Mouse (Mus musculus): ENCODE measurements around the gene Dennd1a. TPM values are rescaled to one million over a fixed set of nuclear protein-coding genes. Genes with fewer than 3 reads are reported as not detected.

Gene Dennd1a
- total and polyA plus RNA-seq, 2 experiments: 13.0 to 14.5 TPM

- no peaks in the 10 kb centered on the region for H3K27me3 ChIP-seq (ENCODE audit: control insufficient read depth, insufficient read depth, low read length)
- no peak for TF ChIP-seq CTCF (IDR thresholded peaks at IDR 0.05; ENCODE audit: low read depth, low read length)
- no peak for TF ChIP-seq POLR2A (IDR thresholded peaks at IDR 0.05; ENCODE audit: extremely low read depth, insufficient read depth, low read length)
- no peak overlapping the region for H3K4me3 ChIP-seq (ENCODE audit: insufficient read depth, low read depth, low read length)
- no peak overlapping the region for H3K27ac ChIP-seq (replicated peaks; ENCODE audit: insufficient read depth, low read depth, low read length)
- 67% methylated on average over 3 of the region's 3 CpGs for WGBS
- H3K4me1 ChIP-seq (ENCODE audit: control insufficient read depth, insufficient read depth, low read length): no peaks in the 10 kb centered on the region
- peaks cover 8% of the 10 kb centered on the region for H3K36me3 ChIP-seq (ENCODE audit: control insufficient read depth, insufficient read depth, low read length)
- DNase-seq (ENCODE audit: extremely low read depth, low read depth, low spot score): peak; percentile 48
- no peaks in the 10 kb centered on the region for H3K79me2 ChIP-seq (ENCODE audit: control insufficient read depth, insufficient read depth, low read length)
- no peak overlapping the region for H3K9ac ChIP-seq (ENCODE audit: low read depth, low read length)
These were observed 160.8 kb downstream of the Dennd1a start for GRCm38 (mm10) chr2:38126383-38126732.

GRCm38 (mm10) chr2:38125671-38126382 is 161.4 kb downstream of the Dennd1a start:
- H3K4me3 ChIP-seq (ENCODE audit: insufficient read depth, low read depth, low read length): no peak overlapping the region
- H3K4me1 ChIP-seq (ENCODE audit: control insufficient read depth, insufficient read depth, low read length): no peaks in the 10 kb centered on the region
- H3K27me3 ChIP-seq (ENCODE audit: control insufficient read depth, insufficient read depth, low read length): no peaks in the 10 kb centered on the region
- 88% methylated on average over 5 of the region's 5 CpGs for WGBS
- no peak overlapping the region for H3K9ac ChIP-seq (ENCODE audit: low read depth, low read length)
- TF ChIP-seq POLR2A (IDR thresholded peaks at IDR 0.05; ENCODE audit: extremely low read depth, insufficient read depth, low read length): no peak
- no peak for DNase-seq (ENCODE audit: extremely low read depth, low read depth, low spot score)
- H3K79me2 ChIP-seq (ENCODE audit: control insufficient read depth, insufficient read depth, low read length): no peaks in the 10 kb centered on the region; the same call in 1 of the 2 replicates
- peaks cover 8% of the 10 kb centered on the region for H3K36me3 ChIP-seq (ENCODE audit: control insufficient read depth, insufficient read depth, low read length)
- peak overlapping the region; percentile 39; the same call in 1 of the 2 replicates for H3K27ac ChIP-seq (replicated peaks; ENCODE audit: insufficient read depth, low read depth, low read length)

- H3K27me3 ChIP-seq (ENCODE audit: control insufficient read depth, insufficient read depth, low read length): no peaks in the 10 kb centered on the region
- H3K4me1 ChIP-seq (ENCODE audit: control insufficient read depth, insufficient read depth, low read length): no peaks in the 10 kb centered on the region
- no peak overlapping the region for H3K27ac ChIP-seq (replicated peaks; ENCODE audit: insufficient read depth, low read depth, low read length)
- no peak overlapping the region for H3K4me3 ChIP-seq (ENCODE audit: insufficient read depth, low read depth, low read length)
- H3K9ac ChIP-seq (ENCODE audit: low read depth, low read length): no peak overlapping the region
- peaks cover 8% of the 10 kb centered on the region for H3K36me3 ChIP-seq (ENCODE audit: control insufficient read depth, insufficient read depth, low read length)
- TF ChIP-seq CTCF (IDR thresholded peaks at IDR 0.05; ENCODE audit: low read depth, low read length): no peak
- no peak for TF ChIP-seq POLR2A (IDR thresholded peaks at IDR 0.05; ENCODE audit: extremely low read depth, insufficient read depth, low read length)
- no peaks in the 10 kb centered on the region; the same call in 1 of the 2 replicates for H3K79me2 ChIP-seq (ENCODE audit: control insufficient read depth, insufficient read depth, low read length)
- DNase-seq (ENCODE audit: extremely low read depth, low read depth, low spot score): no peak
- WGBS: 97% methylated on average over 1 of the region's 1 CpGs
These were observed 162.5 kb downstream of the Dennd1a start for GRCm38 (mm10) chr2:38124727-38125126.

- H3K9ac ChIP-seq (ENCODE audit: low read depth, low read length): no peak overlapping the region
- H3K79me2 ChIP-seq (ENCODE audit: control insufficient read depth, insufficient read depth, low read length): no peaks in the 10 kb centered on the region
- TF ChIP-seq POLR2A (IDR thresholded peaks at IDR 0.05; ENCODE audit: extremely low read depth, insufficient read depth, low read length) (no peak), CTCF (IDR thresholded peaks at IDR 0.05; ENCODE audit: low read depth, low read length) (no peak)
- H3K36me3 ChIP-seq (ENCODE audit: control insufficient read depth, insufficient read depth, low read length): no peaks in the 10 kb centered on the region
- no peak overlapping the region for H3K4me3 ChIP-seq (ENCODE audit: insufficient read depth, low read depth, low read length)
- no peaks in the 10 kb centered on the region for H3K27me3 ChIP-seq (ENCODE audit: control insufficient read depth, insufficient read depth, low read length)
- peaks cover 2% of the 10 kb centered on the region; the same call in 1 of the 2 replicates for H3K4me1 ChIP-seq (ENCODE audit: control insufficient read depth, insufficient read depth, low read length)
- 87% methylated on average over 2 of the region's 2 CpGs for WGBS
- DNase-seq (ENCODE audit: extremely low read depth, low read depth, low spot score): no peak
- no peak overlapping the region for H3K27ac ChIP-seq (replicated peaks; ENCODE audit: insufficient read depth, low read depth, low read length)
These were observed 172.2 kb downstream of the Dennd1a start for GRCm38 (mm10) chr2:38115000-38115399.

- TF ChIP-seq CTCF (IDR thresholded peaks at IDR 0.05; ENCODE audit: low read depth, low read length) (no peak), POLR2A (IDR thresholded peaks at IDR 0.05; ENCODE audit: extremely low read depth, insufficient read depth, low read length) (no peak)
- Histone ChIP-seq H3K79me2 (ENCODE audit: control insufficient read depth, insufficient read depth, low read length) (no peaks in the 10 kb centered on the region), H3K36me3 (ENCODE audit: control insufficient read depth, insufficient read depth, low read length) (no peaks in the 10 kb centered on the region), H3K4me1 (ENCODE audit: control insufficient read depth, insufficient read depth, low read length) (peaks cover 4% of the 10 kb centered on the region; the same call in 1 of the 2 replicates), H3K9ac (ENCODE audit: low read depth, low read length) (no peak overlapping the region), H3K27ac (replicated peaks; ENCODE audit: insufficient read depth, low read depth, low read length) (0 out of 2 replicates have a peak overlapping the region, but pooled peaks have one; percentile 17), H3K4me3 (ENCODE audit: insufficient read depth, low read depth, low read length) (no peak overlapping the region), H3K27me3 (ENCODE audit: control insufficient read depth, insufficient read depth, low read length) (no peaks in the 10 kb centered on the region)
- WGBS: 64% methylated on average over 5 of the region's 5 CpGs
- DNase-seq (ENCODE audit: extremely low read depth, low read depth, low spot score): peak; percentile 65
These were observed 175.4 kb downstream of the Dennd1a start for GRCm38 (mm10) chr2:38111655-38112351.

- Histone ChIP-seq H3K27me3 (ENCODE audit: control insufficient read depth, insufficient read depth, low read length) (no peaks in the 10 kb centered on the region), H3K9ac (ENCODE audit: low read depth, low read length) (no peak overlapping the region), H3K36me3 (ENCODE audit: control insufficient read depth, insufficient read depth, low read length) (no peaks in the 10 kb centered on the region), H3K4me3 (ENCODE audit: insufficient read depth, low read depth, low read length) (no peak overlapping the region), H3K4me1 (ENCODE audit: control insufficient read depth, insufficient read depth, low read length) (peaks cover 4% of the 10 kb centered on the region; the same call in 1 of the 2 replicates), H3K27ac (replicated peaks; ENCODE audit: insufficient read depth, low read depth, low read length) (no peak overlapping the region), H3K79me2 (ENCODE audit: control insufficient read depth, insufficient read depth, low read length) (no peaks in the 10 kb centered on the region; the same call in 1 of the 2 replicates)
- TF ChIP-seq CTCF (IDR thresholded peaks at IDR 0.05; ENCODE audit: low read depth, low read length) (no peak), POLR2A (IDR thresholded peaks at IDR 0.05; ENCODE audit: extremely low read depth, insufficient read depth, low read length) (no peak)
- peak; percentile 88 for DNase-seq (ENCODE audit: extremely low read depth, low read depth, low spot score)
- 26% methylated on average over 2 of the region's 2 CpGs for WGBS
These were observed 178.6 kb downstream of the Dennd1a start for GRCm38 (mm10) chr2:38108586-38108985.

Data from liver, adult 2 months (tissue).